Mouse (Mus musculus): ENCODE data around the gene Tnfsf10.

DNA sequence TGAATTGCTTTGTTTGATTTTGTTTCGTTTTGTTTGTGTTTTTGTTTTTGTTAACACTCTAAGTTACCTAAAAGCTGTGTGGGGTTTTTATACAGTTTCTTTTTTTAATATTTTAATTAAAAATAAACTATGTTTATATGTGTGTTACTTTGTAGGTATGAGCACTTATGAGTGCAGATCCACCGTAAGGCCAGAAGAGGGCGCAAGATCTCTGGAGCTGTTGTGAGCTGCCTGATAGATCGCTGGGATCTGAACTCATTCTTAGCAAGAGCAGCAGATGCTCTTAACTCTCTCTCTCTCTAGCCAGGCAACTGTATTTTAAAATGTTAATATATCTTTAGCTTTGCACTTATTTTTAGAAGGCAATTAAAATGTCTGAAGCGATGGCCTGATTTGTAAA, 32.6 kb upstream of the Tnfsf10 start:
- no peak for TF ChIP-seq POLR2A (IDR thresholded peaks at IDR 0.05; ENCODE audit: borderline replicate concordance, low read depth, low read length)
- TF ChIP-seq CTCF (IDR thresholded peaks at IDR 0.05; ENCODE audit: low read depth, low read length): no peak

Data from bone marrow macrophage, adult 2 months (primary cell).